Mouse (Mus musculus) heart, embryonic 12.5 days (tissue): ENCODE results near the gene Umad1. TPM values are rescaled to one million over a fixed set of nuclear protein-coding genes. Genes with fewer than 3 reads are reported as not detected.
"Not testable (repeated sequence)": the region's sequence is repeated elsewhere in the genome, so short reads cannot be mapped to it uniquely, and the experiment has no call there.

Source experiments
- ATAC-seq: fragments of 200-750 bp; cut with Nextera tagmentation; 2 replicates; pipeline ENCODE4 v1.8.0; 2017; ENCODE audit warnings: moderate TSS enrichment, moderate library complexity; ENCODE audit not compliant: insufficient number of reproducible peaks, low FRiP score
- H3K27ac ChIP-seq: fragments of 300-500 bp; sonication (generic); 2 replicates; pipeline ENCODE4 v1.5.1; 2016; ENCODE audit warnings: mild to moderate bottlenecking, moderate library complexity; ENCODE audit not compliant: poor library complexity, severe bottlenecking
- H3K27me3 ChIP-seq: fragments of 300-500 bp; sonication (generic); replicated peaks from 2 replicates; pipeline ENCODE4 v1.6.1; 2016; ENCODE audit warnings: mild to moderate bottlenecking, moderate library complexity
- H3K36me3 ChIP-seq: fragments of 300-500 bp; sonication (generic); 2 replicates; pipeline ENCODE4 v1.6.1; 2016; ENCODE audit warnings: mild to moderate bottlenecking, moderate library complexity
- H3K4me1 ChIP-seq: fragments of 300-500 bp; sonication (generic); replicated peaks from 2 replicates; pipeline ENCODE4 v1.6.1; 2016; ENCODE audit warnings: mild to moderate bottlenecking
- H3K4me2 ChIP-seq: fragments of 300-500 bp; sonication (generic); 2 replicates; pipeline ENCODE4 v1.6.1; 2016; ENCODE audit warnings: mild to moderate bottlenecking, moderate library complexity
- H3K4me3 ChIP-seq: fragments of 300-500 bp; sonication (generic); 2 replicates; pipeline ENCODE4 v1.5.1; 2016; ENCODE audit warnings: mild to moderate bottlenecking
- H3K9ac ChIP-seq: fragments of 300-500 bp; sonication (generic); 2 replicates; pipeline ENCODE4 v1.6.1; 2016; ENCODE audit warnings: mild to moderate bottlenecking, moderate library complexity
- H3K9me3 ChIP-seq: fragments of 300-500 bp; sonication (generic); replicated peaks from 2 replicates; pipeline ENCODE4 v1.6.1; 2016; ENCODE audit warnings: mild to moderate bottlenecking, moderate library complexity
- WGBS: fragments of 180-500 bp; shearing (Covaris S2); methylation state at CpG from one replicate; pipeline ENCODE4 v1.1.7; 2016; 5-methylcytosine and 5-hydroxymethylcytosine counted together
- polyA plus RNA-seq: library from polyadenylated mRNA; unstranded; fragments of >200 nt; fragmentation: Nextera tagmentation; extraction: Ambion mirVana; gene quantifications from 2 replicates; pipeline ENCODE4 v1.2.1, GENCODE M21; 2016

Umad1 gene
- polyA plus RNA-seq, 1 experiment from 2014 or later: 27.2 TPM

- H3K36me3 ChIP-seq: no peaks in the 10 kb centered on the region
Observed at GRCm38 (mm10) chr6:8319591-8319990, 60.5 kb downstream of the Umad1 start.

GRCm38 (mm10) chr6:8331496-8331895 is 72.4 kb downstream of the Umad1 start:
- H3K9ac ChIP-seq, H3K27me3 ChIP-seq, H3K4me3 ChIP-seq, H3K27ac ChIP-seq, H3K36me3 ChIP-seq, H3K4me2 ChIP-seq, H3K9me3 ChIP-seq, H3K4me1 ChIP-seq, ATAC-seq: not testable (repeated sequence)
- 92% methylated on average over 3 of the region's 3 CpGs for WGBS

More at GRCm38 (mm10) chr6:8319591-8319990, 60.5 kb downstream of the Umad1 start:
- Histone ChIP-seq H3K4me3 (no peak overlapping the region), H3K4me2 (no peak overlapping the region), H3K9me3 (no peaks in the 10 kb centered on the region), H3K9ac (no peak overlapping the region), H3K4me1 (peaks cover 4% of the 10 kb centered on the region), H3K27me3 (no peaks in the 10 kb centered on the region), H3K27ac (no peak overlapping the region)
- 88% methylated on average over 2 of the region's 2 CpGs for WGBS
- ATAC-seq: no peak

GRCm38 (mm10) chr6:8333380-8333779 is 74.3 kb downstream of the Umad1 start:
- 96% methylated on average over 1 of the region's 1 CpGs for WGBS
- ATAC-seq: no peak

GRCm38 (mm10) chr6:8336487-8337390 is 77.7 kb downstream of the Umad1 start:
- H3K9me3 ChIP-seq: no peaks in the 10 kb centered on the region
- H3K9ac ChIP-seq: no peak overlapping the region
- no peak overlapping the region for H3K4me3 ChIP-seq
- 0 out of 2 replicates have a peak overlapping the region, but pooled peaks have one; percentile 15 for H3K4me2 ChIP-seq
- no peak for ATAC-seq
- 78% methylated on average over 9 of the region's 9 CpGs for WGBS
- H3K27ac ChIP-seq: no peak overlapping the region
- H3K4me1 ChIP-seq: 0 out of 2 replicates have a peak, but pooled peaks cover 3% of the 10 kb centered on the region
- H3K27me3 ChIP-seq: no peaks in the 10 kb centered on the region
- H3K36me3 ChIP-seq: no peaks in the 10 kb centered on the region

More at GRCm38 (mm10) chr6:8333380-8333779, 74.3 kb downstream of the Umad1 start:
- H3K27me3 ChIP-seq: no peaks in the 10 kb centered on the region
- H3K9me3 ChIP-seq: no peaks in the 10 kb centered on the region
- no peak overlapping the region for H3K4me2 ChIP-seq
- no peak overlapping the region for H3K4me3 ChIP-seq
- H3K27ac ChIP-seq: no peak overlapping the region
- H3K9ac ChIP-seq: no peak overlapping the region
- no peaks in the 10 kb centered on the region for H3K36me3 ChIP-seq
- 0 out of 2 replicates have a peak, but pooled peaks cover 3% of the 10 kb centered on the region for H3K4me1 ChIP-seq

GRCm38 (mm10) chr6:8339453-8339852 is 80.4 kb downstream of the Umad1 start:
- WGBS: 84% methylated on average over 6 of the region's 6 CpGs

GRCm38 (mm10) chr6:8343271-8343670 is 84.2 kb downstream of the Umad1 start:
- H3K4me2 ChIP-seq: no peak overlapping the region
- H3K27ac ChIP-seq: no peak overlapping the region
- H3K9me3 ChIP-seq: no peaks in the 10 kb centered on the region
- H3K27me3 ChIP-seq: no peaks in the 10 kb centered on the region
- WGBS: 77% methylated on average over 4 of the region's 4 CpGs
- H3K4me3 ChIP-seq: no peak overlapping the region
- peaks cover 6% of the 10 kb centered on the region; the same call in 1 of the 2 replicates for H3K4me1 ChIP-seq
- no peaks in the 10 kb centered on the region for H3K36me3 ChIP-seq
- ATAC-seq: no peak
- H3K9ac ChIP-seq: no peak overlapping the region

More at GRCm38 (mm10) chr6:8339453-8339852, 80.4 kb downstream of the Umad1 start:
- H3K4me1 ChIP-seq: 0 out of 2 replicates have a peak, but pooled peaks cover 3% of the 10 kb centered on the region
- no peak overlapping the region for H3K4me2 ChIP-seq
- no peak overlapping the region for H3K4me3 ChIP-seq
- H3K27ac ChIP-seq: no peak overlapping the region
- ATAC-seq: no peak
- no peaks in the 10 kb centered on the region for H3K36me3 ChIP-seq
- no peaks in the 10 kb centered on the region for H3K9me3 ChIP-seq
- H3K9ac ChIP-seq: no peak overlapping the region
- no peaks in the 10 kb centered on the region for H3K27me3 ChIP-seq

- Histone ChIP-seq H3K36me3 (no peaks in the 10 kb centered on the region), H3K4me3 (no peak overlapping the region), H3K4me2 (no peak overlapping the region), H3K9me3 (no peaks in the 10 kb centered on the region), H3K27ac (no peak overlapping the region), H3K9ac (no peak overlapping the region), H3K4me1 (peaks cover 6% of the 10 kb centered on the region; the same call in 1 of the 2 replicates), H3K27me3 (no peaks in the 10 kb centered on the region)
- 71% methylated on average over 5 of the region's 5 CpGs for WGBS
- peak; percentile 93 for ATAC-seq
Observed at GRCm38 (mm10) chr6:8345219-8345856, 86.2 kb downstream of the Umad1 start.

- Histone ChIP-seq H3K27me3 (no peaks in the 10 kb centered on the region), H3K4me1 (peaks cover 6% of the 10 kb centered on the region; the same call in 1 of the 2 replicates), H3K9ac (no peak overlapping the region), H3K4me3 (no peak overlapping the region), H3K9me3 (no peaks in the 10 kb centered on the region), H3K4me2 (no peak overlapping the region), H3K36me3 (no peaks in the 10 kb centered on the region), H3K27ac (no peak overlapping the region)
- WGBS: 74% methylated on average over 2 of the region's 2 CpGs
- ATAC-seq: no peak
Observed at GRCm38 (mm10) chr6:8347154-8347553, 88.1 kb downstream of the Umad1 start.

- H3K9ac ChIP-seq: no peak overlapping the region
- 84% methylated on average over 1 of the region's 1 CpGs for WGBS
- no peaks in the 10 kb centered on the region for H3K36me3 ChIP-seq
- H3K27me3 ChIP-seq: no peaks in the 10 kb centered on the region
- ATAC-seq: no peak
- no peak overlapping the region for H3K27ac ChIP-seq
- H3K4me2 ChIP-seq: no peak overlapping the region
- peaks cover 6% of the 10 kb centered on the region; the same call in 1 of the 2 replicates for H3K4me1 ChIP-seq
- H3K9me3 ChIP-seq: no peaks in the 10 kb centered on the region
- no peak overlapping the region for H3K4me3 ChIP-seq
Observed at GRCm38 (mm10) chr6:8348344-8348743, 89.3 kb downstream of the Umad1 start.

- no peak overlapping the region for H3K27ac ChIP-seq
- H3K27me3 ChIP-seq: no peaks in the 10 kb centered on the region
- H3K4me2 ChIP-seq: no peak overlapping the region
- no peak overlapping the region for H3K4me3 ChIP-seq
- H3K36me3 ChIP-seq: no peaks in the 10 kb centered on the region
- no peak overlapping the region for H3K9ac ChIP-seq
- peaks cover 6% of the 10 kb centered on the region; the same call in 1 of the 2 replicates for H3K4me1 ChIP-seq
- ATAC-seq: no peak
- no peaks in the 10 kb centered on the region for H3K9me3 ChIP-seq
- 77% methylated on average over 2 of the region's 2 CpGs for WGBS
Observed at GRCm38 (mm10) chr6:8349060-8349670, 90.1 kb downstream of the Umad1 start.

GRCm38 (mm10) chr6:8351507-8351906 is 92.4 kb downstream of the Umad1 start:
- Histone ChIP-seq H3K9ac (no peak overlapping the region), H3K27ac (no peak overlapping the region), H3K4me2 (no peak overlapping the region), H3K36me3 (no peaks in the 10 kb centered on the region), H3K4me1 (peaks cover 6% of the 10 kb centered on the region; the same call in 1 of the 2 replicates), H3K9me3 (no peaks in the 10 kb centered on the region), H3K27me3 (no peaks in the 10 kb centered on the region), H3K4me3 (no peak overlapping the region)
- 82% methylated on average over 2 of the region's 2 CpGs for WGBS
- ATAC-seq: no peak
